Mouse (Mus musculus) forebrain, embryonic 10.5 days (tissue): ENCODE results near the gene Rab5b. TPM values are rescaled to one million over a fixed set of nuclear protein-coding genes. Genes with fewer than 3 reads are reported as not detected.
"Not testable (repeated sequence)": the region's sequence is repeated elsewhere in the genome, so short reads cannot be mapped to it uniquely, and the experiment has no call there.

Source experiments
- DNase-seq: peaks from one replicate; pipeline ENCODE4 v3.0.0-alpha.2; 2017; ENCODE audit warnings: low spot score; ENCODE audit errors: extremely low spot score
- H3K27ac ChIP-seq: fragments of 300-500 bp; sonication (generic); 2 replicates; pipeline ENCODE4 v1.5.1; 2016; ENCODE audit warnings: mild to moderate bottlenecking
- H3K27me3 ChIP-seq: fragments of 300-500 bp; sonication (generic); 2 replicates; pipeline ENCODE4 v1.6.1; 2016; ENCODE audit warnings: mild to moderate bottlenecking; ENCODE audit not compliant: poor library complexity, severe bottlenecking
- H3K36me3 ChIP-seq: fragments of 300-500 bp; sonication (generic); replicated peaks from 2 replicates; pipeline ENCODE4 v1.6.1; 2016; ENCODE audit warnings: mild to moderate bottlenecking, moderate library complexity
- H3K4me1 ChIP-seq: fragments of 300-500 bp; sonication (generic); 2 replicates; pipeline ENCODE4 v1.6.1; 2016
- H3K4me3 ChIP-seq: fragments of 300-500 bp; sonication (generic); 2 replicates; pipeline ENCODE4 v1.5.1; 2016; ENCODE audit warnings: mild to moderate bottlenecking, moderate library complexity
- H3K9me3 ChIP-seq: fragments of 300-500 bp; sonication (generic); 2 replicates; pipeline ENCODE4 v1.6.1; 2016; ENCODE audit warnings: mild to moderate bottlenecking, moderate library complexity
- WGBS: fragments of 180-500 bp; shearing (Covaris S2); methylation state at CpG from one replicate; pipeline ENCODE4 v1.1.7; 2016; 5-methylcytosine and 5-hydroxymethylcytosine counted together
- polyA plus RNA-seq: library from polyadenylated mRNA; unstranded; fragments of >200 nt; fragmentation: Nextera tagmentation; extraction: Ambion mirVana; gene quantifications from 2 replicates; pipeline ENCODE4 v1.2.1, GENCODE M21; 2016

Rab5b gene
- polyA plus RNA-seq, 1 experiment from 2014 or later = 63.4 TPM

GRCm38 (mm10) chr10:128630306-128630705 lies 65.8 kb downstream of the Rab5b start:
- H3K4me3 ChIP-seq, H3K27me3 ChIP-seq, DNase-seq, H3K9me3 ChIP-seq, H3K4me1 ChIP-seq, H3K27ac ChIP-seq: not testable (repeated sequence)
- H3K36me3 ChIP-seq = peaks cover 23% of the 10 kb centered on the region
- 83% methylated on average over 5 of the region's 5 CpGs for WGBS

- Histone ChIP-seq H3K27ac (no peak overlapping the region), H3K9me3 (no peaks in the 10 kb centered on the region), H3K4me3 (no peak overlapping the region), H3K27me3 (no peaks in the 10 kb centered on the region), H3K36me3 (peaks cover 24% of the 10 kb centered on the region), H3K4me1 (peaks cover 9% of the 10 kb centered on the region)
- 91% methylated on average over 2 of the region's 2 CpGs for WGBS
- DNase-seq = no peak
These were observed 66.3 kb downstream of the Rab5b start for GRCm38 (mm10) chr10:128629746-128630145.

GRCm38 (mm10) chr10:128627398-128628317 lies 68.4 kb downstream of the Rab5b start:
- Histone ChIP-seq H3K4me3 (no peak overlapping the region), H3K27me3 (no peaks in the 10 kb centered on the region), H3K4me1 (peaks cover 10% of the 10 kb centered on the region), H3K9me3 (no peaks in the 10 kb centered on the region), H3K36me3 (peaks cover 30% of the 10 kb centered on the region), H3K27ac (no peak overlapping the region)
- no peak for DNase-seq
- WGBS = 87% methylated on average over 10 of the region's 10 CpGs

Other genes starting within 250 kb of the Rab5b start
- gene Smarcc2, start 237.0 kb downstream of the Rab5b start, polyA plus RNA-seq = 72.0 and 73.6 TPM in 2 replicates
- 712 and 780 TPM in 2 replicates for gene Myl6, start 202.1 kb downstream of the Rab5b start, polyA plus RNA-seq
- 1.9 and 2.0 TPM in 2 replicates for gene Myl6b, start 197.6 kb downstream of the Rab5b start, polyA plus RNA-seq
- 8.6 and 10.3 TPM in 2 replicates for gene Esyt1, start 170.4 kb downstream of the Rab5b start, polyA plus RNA-seq
- gene Zc3h10, start 148.5 kb downstream of the Rab5b start, polyA plus RNA-seq = 11.8 and 14.0 TPM in 2 replicates
- gene Rpl41, start 147.0 kb downstream of the Rab5b start, polyA plus RNA-seq = 3,608 and 3,665 TPM in 2 replicates
- gene Pa2g4, start 130.3 kb downstream of the Rab5b start, polyA plus RNA-seq = 298 and 302 TPM in 2 replicates
- gene Erbb3, start 106.6 kb downstream of the Rab5b start, polyA plus RNA-seq = 3.0 and 3.1 TPM in 2 replicates
- 574 and 577 TPM in 2 replicates for gene Rps26, start 69.5 kb downstream of the Rab5b start, polyA plus RNA-seq
- gene Ikzf4, start 50.3 kb downstream of the Rab5b start, polyA plus RNA-seq = 3.2 and 3.9 TPM in 2 replicates
- 10.8 and 10.9 TPM in 2 replicates for gene Suox, start 22.2 kb downstream of the Rab5b start, polyA plus RNA-seq
- gene Pmel, start 7.9 kb upstream of the Rab5b start, polyA plus RNA-seq = 7.2 and 24.4 TPM in 2 replicates
- 119 and 120 TPM in 2 replicates for gene Cdk2, start 8.8 kb upstream of the Rab5b start, polyA plus RNA-seq
- gene Dgka, start 48.6 kb upstream of the Rab5b start, polyA plus RNA-seq = 3.5 and 3.6 TPM in 2 replicates
- gene Pym1, start 51.6 kb upstream of the Rab5b start, polyA plus RNA-seq = 57.1 and 63.8 TPM in 2 replicates
- 0.24 and 0.44 TPM in 2 replicates for gene Mmp19, start 94.6 kb upstream of the Rab5b start, polyA plus RNA-seq
- 49.4 and 49.9 TPM in 2 replicates for gene Dnajc14, start 107.8 kb upstream of the Rab5b start, polyA plus RNA-seq
- 19.0 and 19.2 TPM in 2 replicates for gene Tmem198b, start 108.1 kb upstream of the Rab5b start, polyA plus RNA-seq
- 247 and 263 TPM in 2 replicates for gene Sarnp, start 121.1 kb upstream of the Rab5b start, polyA plus RNA-seq
- gene Ormdl2, start 125.4 kb upstream of the Rab5b start, polyA plus RNA-seq = 88.0 and 92.9 TPM in 2 replicates
- gene Gdf11, start 195.5 kb upstream of the Rab5b start, polyA plus RNA-seq = 9.7 and 10.7 TPM in 2 replicates
- gene Cd63, start 204.7 kb upstream of the Rab5b start, polyA plus RNA-seq = 179 and 184 TPM in 2 replicates
- 11.0 and 12.8 TPM in 2 replicates for gene Rdh5, start 226.6 kb upstream of the Rab5b start, polyA plus RNA-seq
- 166 and 178 TPM in 2 replicates for gene Bloc1s1, start 227.8 kb upstream of the Rab5b start, polyA plus RNA-seq
- gene Itga7, start 237.6 kb upstream of the Rab5b start, polyA plus RNA-seq = 0.15 and 0.36 TPM in 2 replicates